Mouse (Mus musculus): ENCODE data around the gene Bag5. TPM values are rescaled to one million over a fixed set of nuclear protein-coding genes. Genes with fewer than 3 reads are reported as not detected.

Bag5 gene
- polyA plus RNA-seq, 1 experiment = 40.7 TPM

DNA sequence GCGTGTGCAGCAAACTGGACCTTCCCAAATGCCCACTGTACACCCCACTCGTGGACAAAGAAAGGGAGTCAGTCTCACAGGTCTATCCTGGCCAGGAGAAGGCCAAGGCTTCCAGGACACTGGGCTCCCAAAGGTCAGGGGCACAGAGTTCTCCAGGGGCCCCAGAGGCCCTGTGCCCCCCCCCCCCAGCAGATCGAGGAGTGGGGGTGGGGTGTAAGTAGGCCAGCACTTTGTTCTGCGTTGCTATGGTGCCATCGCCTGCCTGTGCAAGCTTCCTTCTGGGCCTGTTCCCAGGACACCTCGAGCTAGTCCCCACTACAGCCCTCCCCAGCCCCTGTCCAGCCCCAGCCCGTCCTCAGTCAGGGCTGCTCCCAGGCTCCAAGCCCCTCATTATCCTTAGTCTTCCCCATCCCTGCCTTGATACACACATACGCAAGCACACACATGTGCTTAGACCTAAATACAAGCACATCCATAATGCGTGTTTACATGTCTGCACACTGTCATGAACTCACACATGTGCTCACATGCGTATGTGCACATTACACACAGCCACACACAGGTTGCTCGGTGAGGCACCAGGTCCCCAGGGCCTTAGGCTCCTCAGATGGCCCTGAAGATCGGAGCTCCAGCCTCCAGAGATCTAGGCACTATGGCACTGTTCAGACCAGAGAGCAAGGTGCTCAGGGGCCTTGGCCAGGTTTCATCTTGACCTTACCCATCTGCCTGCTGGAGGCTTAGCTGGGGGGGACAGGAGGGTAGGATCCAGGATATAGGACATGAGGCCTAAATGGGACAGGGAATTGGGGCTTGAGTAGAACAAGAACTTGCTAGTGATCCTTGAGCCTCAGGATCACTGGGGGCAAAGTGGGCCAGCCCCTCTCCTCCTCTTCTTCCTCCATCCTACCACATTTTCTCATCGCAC lies 17.9 kb downstream of the Bag5 start:
- peak; percentile 91 for DNase-seq (ENCODE audit: low read depth)
- TF ChIP-seq CTCF (IDR thresholded peaks at IDR 0.05; ENCODE audit: borderline replicate concordance, extremely low read depth, insufficient read depth, insufficient read length) = no peak
- TF ChIP-seq POLR2A (IDR thresholded peaks at IDR 0.05; ENCODE audit: borderline replicate concordance, extremely low read depth, insufficient read depth, insufficient read length, poor library complexity, severe bottlenecking) = no peak

GRCm38 (mm10) chr12:111694271-111694781 lies 18.7 kb downstream of the Bag5 start:
- no peak for TF ChIP-seq CTCF (IDR thresholded peaks at IDR 0.05; ENCODE audit: borderline replicate concordance, extremely low read depth, insufficient read depth, insufficient read length)
- TF ChIP-seq POLR2A (IDR thresholded peaks at IDR 0.05; ENCODE audit: borderline replicate concordance, extremely low read depth, insufficient read depth, insufficient read length, poor library complexity, severe bottlenecking) = no peak
- DNase-seq (ENCODE audit: low read depth) = no peak

DNA sequence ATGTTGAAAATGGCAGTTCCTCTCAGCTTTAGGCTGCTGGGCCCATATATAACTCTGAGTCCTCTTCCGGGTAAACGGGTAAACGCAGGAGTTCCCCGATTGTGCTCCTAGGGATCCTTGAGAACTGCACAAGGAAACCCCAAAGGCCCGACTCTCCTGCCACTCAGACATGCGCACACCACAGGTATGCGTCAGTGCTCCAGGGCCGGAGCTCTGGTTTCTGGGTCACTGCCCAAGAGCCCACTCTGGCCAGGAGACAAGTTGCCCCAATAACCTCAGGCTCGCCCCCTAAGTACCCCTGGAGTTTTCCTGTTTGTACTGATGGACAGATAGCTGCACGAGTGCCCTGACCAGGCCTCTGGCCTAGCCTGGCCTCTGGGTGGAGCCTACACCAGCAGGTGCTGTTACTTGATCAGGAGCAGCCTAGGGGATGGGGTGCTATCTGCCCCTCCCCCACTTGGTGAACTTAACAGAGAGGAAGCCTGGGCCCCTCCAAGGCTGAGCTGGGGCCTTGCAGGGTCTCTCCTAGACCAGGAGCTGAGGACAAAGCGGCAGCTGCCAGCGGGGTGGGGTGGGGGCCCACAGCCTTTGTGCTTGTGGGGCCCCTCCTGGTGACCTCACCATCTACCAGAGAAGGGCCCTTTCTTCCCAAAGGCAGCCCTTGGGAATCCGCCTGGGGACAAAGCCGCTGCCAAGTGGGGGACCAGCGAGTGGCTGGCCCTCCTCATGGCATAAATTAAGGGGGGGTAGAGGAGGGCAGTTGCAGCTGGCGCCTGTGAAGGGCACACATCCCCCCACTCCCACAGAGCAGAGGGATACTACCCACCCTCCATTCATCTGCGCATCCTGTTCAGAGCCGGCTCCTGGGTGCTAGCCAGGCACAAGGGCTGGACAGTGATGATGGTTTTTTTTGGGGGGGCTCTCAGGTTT lies 19.5 kb downstream of the Bag5 start:
- TF ChIP-seq POLR2A (IDR thresholded peaks at IDR 0.05; ENCODE audit: borderline replicate concordance, extremely low read depth, insufficient read depth, insufficient read length, poor library complexity, severe bottlenecking) (no peak), CTCF (IDR thresholded peaks at IDR 0.05; ENCODE audit: borderline replicate concordance, extremely low read depth, insufficient read depth, insufficient read length) (no peak)
- peak; percentile 98 for DNase-seq (ENCODE audit: low read depth)

- TF ChIP-seq POLR2A (IDR thresholded peaks at IDR 0.05; ENCODE audit: borderline replicate concordance, extremely low read depth, insufficient read depth, insufficient read length, poor library complexity, severe bottlenecking) = no peak
- peak; percentile 52 for DNase-seq (ENCODE audit: low read depth)
Observed at GRCm38 (mm10) chr12:111692899-111693298, 20.2 kb downstream of the Bag5 start.

- peak; percentile 87 for DNase-seq (ENCODE audit: low read depth)
- TF ChIP-seq POLR2A (IDR thresholded peaks at IDR 0.05; ENCODE audit: borderline replicate concordance, extremely low read depth, insufficient read depth, insufficient read length, poor library complexity, severe bottlenecking) (no peak), CTCF (IDR thresholded peaks at IDR 0.05; ENCODE audit: borderline replicate concordance, extremely low read depth, insufficient read depth, insufficient read length) (no peak)
Observed at GRCm38 (mm10) chr12:111691346-111691872, 21.6 kb downstream of the Bag5 start.

DNA sequence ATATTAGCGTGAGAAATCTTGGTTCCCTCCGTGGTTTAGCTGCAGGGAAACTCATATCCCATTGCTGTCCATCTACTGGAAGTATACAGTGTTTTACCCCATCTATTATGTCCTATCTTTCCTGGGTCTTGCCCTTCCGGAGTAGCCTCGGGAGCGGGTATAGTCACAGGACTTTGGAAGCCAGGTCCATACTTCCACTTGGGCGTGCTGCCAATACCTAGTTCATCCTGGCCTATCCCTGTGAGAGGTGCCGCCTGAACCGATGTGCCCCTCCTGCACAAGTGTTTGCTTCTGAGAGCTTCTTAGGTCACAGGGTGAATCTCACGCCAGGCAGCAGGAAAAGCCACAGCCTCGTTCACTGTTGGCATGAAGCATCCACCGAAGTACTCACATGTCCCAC lies 23.6 kb downstream of the Bag5 start:
- TF ChIP-seq POLR2A (IDR thresholded peaks at IDR 0.05; ENCODE audit: borderline replicate concordance, extremely low read depth, insufficient read depth, insufficient read length, poor library complexity, severe bottlenecking) (no peak), CTCF (IDR thresholded peaks at IDR 0.05; ENCODE audit: borderline replicate concordance, extremely low read depth, insufficient read depth, insufficient read length) (no peak)
- no peak for DNase-seq (ENCODE audit: low read depth)

- TF ChIP-seq POLR2A (IDR thresholded peaks at IDR 0.05; ENCODE audit: borderline replicate concordance, extremely low read depth, insufficient read depth, insufficient read length, poor library complexity, severe bottlenecking) = no peak
- no peak for TF ChIP-seq CTCF (IDR thresholded peaks at IDR 0.05; ENCODE audit: borderline replicate concordance, extremely low read depth, insufficient read depth, insufficient read length)
- no peak for DNase-seq (ENCODE audit: low read depth)
Observed at GRCm38 (mm10) chr12:111688069-111688428, 25.0 kb downstream of the Bag5 start.

DNA sequence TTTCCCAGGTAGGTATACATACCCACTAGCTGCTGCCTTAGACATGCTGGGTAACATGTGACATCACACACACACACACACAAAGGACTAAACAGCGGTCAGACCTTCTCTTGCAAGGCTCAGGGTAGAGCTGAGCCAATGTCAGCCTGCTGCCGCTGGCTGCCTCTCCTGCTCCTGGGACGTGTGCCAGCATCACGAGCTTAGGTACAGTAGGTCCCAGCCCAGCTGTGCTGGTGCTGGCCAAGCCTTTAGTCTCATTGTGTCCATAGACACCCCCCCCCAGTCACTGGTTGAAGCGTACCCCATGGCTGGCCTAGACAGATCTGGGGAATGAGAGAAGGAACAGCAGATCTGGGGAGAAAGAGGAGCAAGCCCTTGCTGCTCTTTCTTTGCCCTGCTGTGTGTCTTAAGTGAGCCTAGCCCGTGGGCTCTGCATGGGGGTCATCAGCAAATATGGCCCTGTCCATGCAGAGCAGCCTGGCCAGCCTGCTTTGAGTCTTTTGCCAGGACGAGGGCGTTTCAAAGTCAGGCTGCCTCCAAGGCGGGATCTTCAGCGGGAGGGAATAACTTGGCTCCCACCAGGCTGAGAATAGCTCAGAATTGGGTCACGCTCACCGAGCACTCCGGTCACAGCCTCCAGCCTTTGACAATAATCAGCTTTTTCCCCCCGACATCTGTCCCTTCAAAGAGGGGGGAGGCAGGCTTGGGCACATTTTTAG lies 25.5 kb downstream of the Bag5 start:
- peak; percentile 90 for DNase-seq (ENCODE audit: low read depth)
- no peak for TF ChIP-seq CTCF (IDR thresholded peaks at IDR 0.05; ENCODE audit: borderline replicate concordance, extremely low read depth, insufficient read depth, insufficient read length)
- TF ChIP-seq POLR2A (IDR thresholded peaks at IDR 0.05; ENCODE audit: borderline replicate concordance, extremely low read depth, insufficient read depth, insufficient read length, poor library complexity, severe bottlenecking) = no peak

GRCm38 (mm10) chr12:111686390-111686789 lies 26.7 kb downstream of the Bag5 start:
- no peak for DNase-seq (ENCODE audit: low read depth)
- TF ChIP-seq POLR2A (IDR thresholded peaks at IDR 0.05; ENCODE audit: borderline replicate concordance, extremely low read depth, insufficient read depth, insufficient read length, poor library complexity, severe bottlenecking) = no peak
- TF ChIP-seq CTCF (IDR thresholded peaks at IDR 0.05; ENCODE audit: borderline replicate concordance, extremely low read depth, insufficient read depth, insufficient read length) = no peak

DNA sequence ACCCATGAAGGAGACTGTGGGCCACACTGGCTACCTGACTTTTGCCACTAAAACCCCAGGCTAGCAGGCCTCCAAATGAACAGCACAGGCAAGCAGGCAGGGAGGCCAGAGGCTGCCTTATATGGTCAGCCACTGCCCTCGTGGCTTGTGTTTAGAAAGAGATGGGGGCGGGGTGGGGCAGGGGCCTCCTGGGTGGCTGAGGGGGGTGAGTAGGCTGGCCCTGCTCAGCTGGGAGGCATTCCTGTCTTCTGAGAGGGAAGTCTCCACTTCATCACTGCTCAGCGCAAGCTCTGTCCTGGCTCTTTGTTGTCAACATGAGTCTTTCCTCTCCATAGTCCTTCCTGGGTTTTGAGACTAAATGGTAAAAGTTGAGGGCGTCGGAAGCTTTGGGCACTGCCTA lies 30.3 kb downstream of the Bag5 start:
- DNase-seq (ENCODE audit: low read depth) = no peak
- no peak for TF ChIP-seq CTCF (IDR thresholded peaks at IDR 0.05; ENCODE audit: borderline replicate concordance, extremely low read depth, insufficient read depth, insufficient read length)
- TF ChIP-seq POLR2A (IDR thresholded peaks at IDR 0.05; ENCODE audit: borderline replicate concordance, extremely low read depth, insufficient read depth, insufficient read length, poor library complexity, severe bottlenecking) = no peak
